Mouse (Mus musculus): ENCODE results near the gene Myom3. TPM values are rescaled to one million over a fixed set of nuclear protein-coding genes. Genes with fewer than 3 reads are reported as not detected.

Gene Myom3
- total and polyA plus RNA-seq, 2 experiments, result 0.09 to 0.46 TPM

- no peak overlapping the region for H3K9ac ChIP-seq (ENCODE audit: low read depth, low read length)
Measured at GRCm38 (mm10) chr4:135844400-135844799, 84.9 kb downstream of the Myom3 start.

GRCm38 (mm10) chr4:135847581-135847980 lies 88.1 kb downstream of the Myom3 start:
- 23% methylated on average over 5 of the region's 5 CpGs for WGBS
- H3K4me1 ChIP-seq (ENCODE audit: control insufficient read depth, insufficient read depth, low read length), result no peaks in the 10 kb centered on the region
- TF ChIP-seq CTCF (IDR thresholded peaks at IDR 0.05; ENCODE audit: low read depth, low read length) (no peak), POLR2A (IDR thresholded peaks at IDR 0.05; ENCODE audit: extremely low read depth, insufficient read depth, low read length) (no peak)
- no peaks in the 10 kb centered on the region for H3K36me3 ChIP-seq (ENCODE audit: control insufficient read depth, insufficient read depth, low read length)
- no peak for DNase-seq (ENCODE audit: extremely low read depth, low read depth, low spot score)
- no peak overlapping the region for H3K4me3 ChIP-seq (ENCODE audit: insufficient read depth, low read depth, low read length)
- H3K27me3 ChIP-seq (ENCODE audit: control insufficient read depth, insufficient read depth, low read length), result no peaks in the 10 kb centered on the region
- no peaks in the 10 kb centered on the region for H3K79me2 ChIP-seq (ENCODE audit: control insufficient read depth, insufficient read depth, low read length)
- H3K9ac ChIP-seq (ENCODE audit: low read depth, low read length), result no peak overlapping the region
- no peak overlapping the region for H3K27ac ChIP-seq (replicated peaks; ENCODE audit: insufficient read depth, low read depth, low read length)

More at GRCm38 (mm10) chr4:135844400-135844799, 84.9 kb downstream of the Myom3 start:
- DNase-seq (ENCODE audit: extremely low read depth, low read depth, low spot score), result no peak
- WGBS, result 93% methylated on average over 6 of the region's 6 CpGs
- H3K79me2 ChIP-seq (ENCODE audit: control insufficient read depth, insufficient read depth, low read length), result no peaks in the 10 kb centered on the region
- TF ChIP-seq POLR2A (IDR thresholded peaks at IDR 0.05; ENCODE audit: extremely low read depth, insufficient read depth, low read length) (no peak), CTCF (IDR thresholded peaks at IDR 0.05; ENCODE audit: low read depth, low read length) (no peak)
- no peaks in the 10 kb centered on the region for H3K27me3 ChIP-seq (ENCODE audit: control insufficient read depth, insufficient read depth, low read length)
- H3K4me1 ChIP-seq (ENCODE audit: control insufficient read depth, insufficient read depth, low read length), result no peaks in the 10 kb centered on the region
- H3K27ac ChIP-seq (replicated peaks; ENCODE audit: insufficient read depth, low read depth, low read length), result no peak overlapping the region
- no peak overlapping the region for H3K4me3 ChIP-seq (ENCODE audit: insufficient read depth, low read depth, low read length)
- H3K36me3 ChIP-seq (ENCODE audit: control insufficient read depth, insufficient read depth, low read length), result no peaks in the 10 kb centered on the region

- no peak overlapping the region for H3K9ac ChIP-seq (ENCODE audit: low read depth, low read length)
- H3K27ac ChIP-seq (replicated peaks; ENCODE audit: insufficient read depth, low read depth, low read length), result no peak overlapping the region
- H3K36me3 ChIP-seq (ENCODE audit: control insufficient read depth, insufficient read depth, low read length), result no peaks in the 10 kb centered on the region
- DNase-seq (ENCODE audit: extremely low read depth, low read depth, low spot score), result no peak
- H3K27me3 ChIP-seq (ENCODE audit: control insufficient read depth, insufficient read depth, low read length), result no peaks in the 10 kb centered on the region
- no peaks in the 10 kb centered on the region for H3K79me2 ChIP-seq (ENCODE audit: control insufficient read depth, insufficient read depth, low read length)
- TF ChIP-seq POLR2A (IDR thresholded peaks at IDR 0.05; ENCODE audit: extremely low read depth, insufficient read depth, low read length) (no peak), CTCF (IDR thresholded peaks at IDR 0.05; ENCODE audit: low read depth, low read length) (no peak)
- H3K4me1 ChIP-seq (ENCODE audit: control insufficient read depth, insufficient read depth, low read length), result no peaks in the 10 kb centered on the region
- no peak overlapping the region for H3K4me3 ChIP-seq (ENCODE audit: insufficient read depth, low read depth, low read length)
- WGBS, result 66% methylated on average over 13 of the region's 13 CpGs
Measured at GRCm38 (mm10) chr4:135850411-135851095, 91.0 kb downstream of the Myom3 start.

GRCm38 (mm10) chr4:135851942-135852341 lies 92.4 kb downstream of the Myom3 start:
- Histone ChIP-seq H3K4me1 (ENCODE audit: control insufficient read depth, insufficient read depth, low read length) (no peaks in the 10 kb centered on the region), H3K27ac (replicated peaks; ENCODE audit: insufficient read depth, low read depth, low read length) (no peak overlapping the region), H3K79me2 (ENCODE audit: control insufficient read depth, insufficient read depth, low read length) (no peaks in the 10 kb centered on the region; the same call in 1 of the 2 replicates), H3K36me3 (ENCODE audit: control insufficient read depth, insufficient read depth, low read length) (no peaks in the 10 kb centered on the region), H3K4me3 (ENCODE audit: insufficient read depth, low read depth, low read length) (no peak overlapping the region), H3K27me3 (ENCODE audit: control insufficient read depth, insufficient read depth, low read length) (no peaks in the 10 kb centered on the region), H3K9ac (ENCODE audit: low read depth, low read length) (no peak overlapping the region)
- no peak for DNase-seq (ENCODE audit: extremely low read depth, low read depth, low spot score)
- WGBS, result 91% methylated on average over 9 of the region's 9 CpGs
- TF ChIP-seq POLR2A (IDR thresholded peaks at IDR 0.05; ENCODE audit: extremely low read depth, insufficient read depth, low read length) (no peak), CTCF (IDR thresholded peaks at IDR 0.05; ENCODE audit: low read depth, low read length) (no peak)

GRCm38 (mm10) chr4:135853987-135854546 lies 94.6 kb downstream of the Myom3 start:
- Histone ChIP-seq H3K36me3 (ENCODE audit: control insufficient read depth, insufficient read depth, low read length) (no peaks in the 10 kb centered on the region), H3K4me1 (ENCODE audit: control insufficient read depth, insufficient read depth, low read length) (peaks cover 2% of the 10 kb centered on the region; the same call in 1 of the 2 replicates), H3K27ac (replicated peaks; ENCODE audit: insufficient read depth, low read depth, low read length) (no peak overlapping the region), H3K79me2 (ENCODE audit: control insufficient read depth, insufficient read depth, low read length) (peaks cover 6% of the 10 kb centered on the region; the same call in 1 of the 2 replicates), H3K27me3 (ENCODE audit: control insufficient read depth, insufficient read depth, low read length) (no peaks in the 10 kb centered on the region), H3K9ac (ENCODE audit: low read depth, low read length) (no peak overlapping the region), H3K4me3 (ENCODE audit: insufficient read depth, low read depth, low read length) (no peak overlapping the region)
- WGBS, result 91% methylated on average over 14 of the region's 14 CpGs
- DNase-seq (ENCODE audit: extremely low read depth, low read depth, low spot score), result no peak
- TF ChIP-seq POLR2A (IDR thresholded peaks at IDR 0.05; ENCODE audit: extremely low read depth, insufficient read depth, low read length), result no peak
- no peak for TF ChIP-seq CTCF (IDR thresholded peaks at IDR 0.05; ENCODE audit: low read depth, low read length)

GRCm38 (mm10) chr4:135854630-135855029 lies 95.1 kb downstream of the Myom3 start:
- Histone ChIP-seq H3K79me2 (ENCODE audit: control insufficient read depth, insufficient read depth, low read length) (peaks cover 9% of the 10 kb centered on the region; the same call in 1 of the 2 replicates), H3K9ac (ENCODE audit: low read depth, low read length) (no peak overlapping the region), H3K4me3 (ENCODE audit: insufficient read depth, low read depth, low read length) (no peak overlapping the region), H3K27ac (replicated peaks; ENCODE audit: insufficient read depth, low read depth, low read length) (no peak overlapping the region), H3K36me3 (ENCODE audit: control insufficient read depth, insufficient read depth, low read length) (no peaks in the 10 kb centered on the region), H3K27me3 (ENCODE audit: control insufficient read depth, insufficient read depth, low read length) (no peaks in the 10 kb centered on the region), H3K4me1 (ENCODE audit: control insufficient read depth, insufficient read depth, low read length) (peaks cover 4% of the 10 kb centered on the region)
- WGBS, result 69% methylated on average over 11 of the region's 11 CpGs
- TF ChIP-seq POLR2A (IDR thresholded peaks at IDR 0.05; ENCODE audit: extremely low read depth, insufficient read depth, low read length) (no peak), CTCF (IDR thresholded peaks at IDR 0.05; ENCODE audit: low read depth, low read length) (no peak)
- no peak for DNase-seq (ENCODE audit: extremely low read depth, low read depth, low spot score)
